In the genomic region with DNA sequence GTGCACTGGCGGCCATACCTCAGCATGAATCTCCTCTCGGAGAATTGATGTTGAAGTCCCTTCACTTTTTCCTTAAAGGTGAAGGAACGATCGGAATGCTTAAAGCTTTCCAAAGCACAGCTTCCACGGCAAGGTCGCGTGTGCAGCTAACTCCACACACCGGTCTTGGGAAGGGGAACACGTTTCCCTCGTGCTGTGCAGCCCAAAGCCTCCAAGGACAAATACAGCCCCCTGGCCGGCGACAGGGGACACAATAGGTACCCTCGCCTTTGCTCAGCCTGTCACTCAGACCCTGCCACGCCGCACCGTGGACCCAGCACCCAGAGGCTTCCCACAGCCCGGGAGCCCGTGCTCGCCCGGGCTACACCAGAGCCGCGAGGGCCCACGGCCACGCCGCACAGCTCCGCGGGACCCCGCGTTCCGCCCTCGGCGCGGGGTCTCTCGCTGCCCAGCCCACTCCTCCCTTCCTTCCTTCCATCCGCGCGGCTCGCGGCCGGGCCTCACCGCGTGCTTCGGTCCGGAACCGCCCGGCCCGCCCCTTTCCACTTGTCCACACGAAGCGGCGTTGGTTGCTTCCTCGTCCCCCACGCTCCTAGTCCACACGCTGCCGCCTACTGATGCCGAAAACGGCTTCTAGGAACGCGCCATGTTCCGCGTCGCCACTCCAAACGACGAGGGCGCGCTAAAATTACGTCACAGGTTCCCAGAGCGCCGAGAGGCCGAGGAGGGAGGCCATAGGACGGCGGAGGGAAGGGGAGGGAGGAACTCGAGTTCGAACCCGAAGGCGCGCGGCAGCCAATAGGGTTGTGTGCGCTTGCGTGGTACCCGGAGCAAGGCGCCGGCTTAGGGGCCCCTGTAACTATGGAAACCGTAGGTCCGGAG, we compare ENCODE assay signal across 1 mouse cellular context.
TF ChIP-seq lines count a peak whose summit lies in the region.

A gene (minus strand): TSS at position 703 of the 882 bp plus-strand sequence.

TF ChIP-seq in MEL, 35 proteins besides CTCF, POLR2A, EP300 and RAD21 (continued from another document):
- TF ChIP-seq UBTF (IDR thresholded peaks at IDR 0.05; ENCODE audit: borderline replicate concordance, insufficient read depth, low read depth, low read length) (no peak), ETS1 (IDR thresholded peaks at IDR 0.05; ENCODE audit: low read depth, low read length) (0 out of 2 replicates have a peak, but pooled peaks have one; percentile 22), GABPA (IDR thresholded peaks at IDR 0.05; ENCODE audit: low read depth, low read length) (no peak), MAFK (IDR thresholded peaks at IDR 0.05; ENCODE audit: borderline replicate concordance, low read depth, low read length) (no peak), CHD1 (IDR thresholded peaks at IDR 0.05; ENCODE audit: low read depth, low read length) (no peak), TBP (IDR thresholded peaks at IDR 0.05; ENCODE audit: low read depth, low read length) (no peak), NELFE (IDR thresholded peaks at IDR 0.05; ENCODE audit: low read depth, low read length) (peak; percentile 66), ZKSCAN1 (IDR thresholded peaks at IDR 0.05; ENCODE audit: low read depth, low read length) (no peak), ZMIZ1 (IDR thresholded peaks at IDR 0.05; ENCODE audit: low read depth, low read length) (no peak), MYB (IDR thresholded peaks at IDR 0.05; ENCODE audit: low read depth, low read length) (no peak), MAX (IDR thresholded peaks at IDR 0.05; ENCODE audit: low read length) (peak; percentile 3; the same call in 1 of the 2 replicates), USF2 (IDR thresholded peaks at IDR 0.05; ENCODE audit: borderline replicate concordance in 1 of 2, insufficient read depth in 1 of 2, low read depth in 1 of 2, low read length in 2 of 2) (no peak), POLR2AphosphoS5 (IDR thresholded peaks at IDR 0.05; ENCODE audit: borderline replicate concordance, low read depth, low read length) (no peak), SIN3A (IDR thresholded peaks at IDR 0.05; ENCODE audit: low read length) (peak; percentile 84), GATA1 (IDR thresholded peaks at IDR 0.05; ENCODE audit: low read depth, low read length) (no peak)
